Mouse (Mus musculus): ENCODE measurements around the gene Cacna1b.

The Cacna1b gene

DNA sequence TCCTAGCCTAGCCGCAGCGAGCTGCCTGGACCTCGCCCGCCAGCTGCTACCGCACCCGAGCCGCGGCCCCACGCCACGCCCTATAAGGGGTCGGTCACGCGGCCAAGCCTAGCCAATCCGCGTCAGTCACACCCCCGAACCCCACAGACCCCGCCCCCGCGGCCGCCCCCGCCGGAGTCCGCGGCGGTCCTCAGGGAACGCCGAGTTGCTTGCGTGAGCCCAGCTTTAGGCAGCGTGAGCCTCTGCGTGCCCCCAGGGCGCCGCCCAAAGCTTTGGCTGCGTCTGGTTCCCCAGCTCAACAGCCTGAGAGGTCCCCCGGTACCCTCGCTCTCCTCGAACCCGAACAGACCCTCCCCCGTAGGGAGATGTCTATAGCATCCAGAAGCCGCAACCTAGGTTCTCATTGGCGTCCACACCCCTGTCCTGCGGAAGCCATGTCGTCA is at the start of gene Cacna1b:
Cacna1b (minus strand) TSS at position 38 of the 443 bp plus-strand sequence.
- peak; percentile 61 for DNase-seq

DNA sequence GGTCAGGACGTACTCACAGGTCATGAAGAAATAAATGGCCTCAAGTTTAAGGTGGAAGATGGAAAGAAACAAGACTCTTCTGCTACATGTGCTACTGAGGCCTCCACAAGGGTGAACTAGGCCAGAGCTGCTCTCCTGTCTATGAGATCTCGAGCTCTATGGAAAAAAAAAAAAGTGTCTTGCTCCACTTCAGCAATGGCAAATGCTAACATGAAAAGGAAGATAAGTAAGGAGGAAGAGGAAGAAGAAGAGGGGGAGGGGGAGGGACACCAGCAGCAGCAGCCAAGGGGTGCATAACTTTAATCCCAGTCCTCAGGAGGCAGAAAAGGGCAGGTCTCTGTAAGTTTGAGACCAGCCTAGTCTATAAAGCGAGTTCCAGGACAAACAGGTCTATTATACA is 46.8 kb upstream of the Cacna1b start:
- no peak for DNase-seq

DNA sequence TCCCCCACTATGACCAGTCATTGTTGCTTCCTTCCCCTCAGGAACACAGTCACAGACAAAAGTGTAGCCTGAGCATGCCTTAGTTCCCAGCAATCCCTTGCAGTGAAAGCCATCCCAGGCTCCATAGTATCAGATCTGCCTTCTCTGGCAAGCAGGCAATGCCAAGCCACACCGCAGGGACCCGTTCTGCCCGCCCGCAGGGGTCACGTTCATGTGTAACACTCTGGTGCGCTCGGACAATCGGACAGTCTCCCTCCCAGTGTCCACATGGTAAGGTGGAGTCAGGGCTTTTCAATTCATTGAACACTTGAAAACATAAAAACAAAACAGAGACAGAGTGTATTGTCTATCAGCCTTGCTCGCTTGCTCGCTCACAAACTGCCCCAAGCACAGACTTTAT is 44.7 kb upstream of the Cacna1b start:
- DNase-seq = no peak

DNA sequence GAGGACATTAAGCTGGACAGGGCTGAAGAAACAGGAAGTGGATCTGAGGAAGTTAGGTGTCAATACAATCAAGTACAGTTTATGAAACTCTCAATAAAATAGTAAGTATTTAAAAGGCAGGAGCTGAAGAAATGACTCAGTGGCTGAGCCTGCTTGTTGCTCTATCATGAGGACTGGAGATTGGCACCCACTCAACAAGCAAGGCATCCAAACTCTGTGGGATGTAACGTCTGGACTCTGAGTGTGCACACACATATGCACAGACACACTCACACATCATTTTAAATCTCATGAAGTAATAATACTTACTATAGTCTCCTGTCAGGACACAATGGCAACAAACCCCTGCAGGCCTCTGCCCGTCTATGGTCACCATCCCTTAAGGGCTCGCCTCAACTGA is 44.1 kb upstream of the Cacna1b start:
- no peak for DNase-seq

DNA sequence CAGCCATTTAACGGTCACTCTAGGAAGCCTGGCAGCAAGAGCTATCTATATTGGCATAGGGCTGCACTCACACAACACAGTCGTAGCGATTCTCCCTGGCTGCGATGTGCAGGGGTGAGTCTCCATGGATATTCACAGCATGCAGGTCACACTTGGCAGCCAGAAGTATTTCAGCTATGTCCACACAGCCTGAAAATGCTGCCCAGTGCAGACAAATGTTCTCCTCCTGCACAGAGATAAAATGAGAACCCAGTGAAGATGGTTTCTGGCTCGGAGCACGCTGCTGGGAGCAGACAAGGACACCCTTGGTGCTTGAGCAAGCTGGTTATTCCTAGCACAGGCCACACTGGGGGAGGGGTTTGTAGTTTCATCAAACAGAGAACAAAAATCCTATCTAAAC is 43.2 kb upstream of the Cacna1b start:
- DNase-seq = no peak

DNA sequence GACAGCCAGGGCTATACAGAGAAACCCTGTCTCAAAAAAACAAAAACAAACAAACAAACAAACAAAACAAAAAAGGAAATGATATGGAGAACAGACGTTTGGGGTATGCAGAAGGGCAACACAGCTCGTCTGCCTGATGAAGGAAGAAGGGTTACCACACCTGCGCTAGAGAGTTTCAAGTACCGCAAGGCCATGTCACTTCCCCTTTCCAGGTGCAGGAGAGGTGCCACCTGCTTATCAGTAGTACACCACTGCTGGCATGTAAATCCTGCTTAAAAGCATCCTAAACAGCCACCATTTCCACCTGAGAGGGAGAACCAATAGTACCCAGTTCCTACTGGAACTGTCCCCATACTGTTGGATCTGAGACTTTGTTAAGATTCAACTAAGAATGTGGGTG is 42.7 kb upstream of the Cacna1b start:
- no peak for DNase-seq

DNA sequence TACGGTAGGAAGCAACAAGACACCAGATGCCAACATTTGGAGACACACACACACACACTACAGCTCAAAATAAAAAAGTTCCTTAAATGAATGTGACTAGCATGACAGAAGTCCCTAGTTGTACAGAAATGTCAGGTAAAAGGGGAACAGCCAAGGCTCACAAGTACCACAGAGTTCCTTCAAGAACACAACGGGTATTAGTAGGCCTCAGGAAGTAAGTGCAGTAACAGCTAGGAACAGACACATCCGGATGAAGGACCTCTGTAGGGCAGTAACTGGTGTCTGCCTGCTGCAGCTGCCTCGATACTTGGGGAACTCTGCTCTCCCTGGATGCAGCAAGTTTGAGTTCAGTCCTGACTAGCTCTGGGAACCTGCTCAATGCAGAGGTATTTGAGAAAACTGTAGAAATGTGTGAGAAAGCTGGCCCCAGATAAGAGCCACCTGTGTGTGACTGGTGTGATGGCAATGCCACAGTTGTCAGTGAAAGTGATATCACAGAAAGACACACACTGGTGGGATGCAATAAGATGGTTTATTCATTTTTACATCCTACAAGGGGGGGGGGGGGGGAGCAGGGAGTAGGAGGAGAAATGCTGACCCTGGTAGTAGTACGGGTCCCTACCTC is 34.0 kb upstream of the Cacna1b start:
- no peak for DNase-seq

DNA sequence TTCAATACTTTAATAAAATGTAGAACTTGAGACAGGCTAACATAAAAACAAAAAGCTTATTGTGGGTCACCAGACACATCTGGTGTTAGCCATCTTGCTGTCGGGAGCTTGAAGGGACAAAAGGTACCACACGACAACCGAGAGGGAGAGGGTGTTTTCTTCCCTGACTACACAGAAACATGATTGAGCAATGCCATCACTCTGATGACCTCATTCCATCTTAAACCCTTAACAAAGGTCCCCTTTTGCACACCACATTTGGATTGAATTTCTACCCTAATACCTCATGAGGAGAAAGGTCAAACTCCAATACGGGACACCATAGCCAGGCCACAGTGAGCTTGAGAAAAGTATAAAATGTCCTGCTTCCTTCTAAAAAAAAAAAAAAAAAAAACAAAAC is 24.3 kb upstream of the Cacna1b start:
- DNase-seq = no peak

DNA sequence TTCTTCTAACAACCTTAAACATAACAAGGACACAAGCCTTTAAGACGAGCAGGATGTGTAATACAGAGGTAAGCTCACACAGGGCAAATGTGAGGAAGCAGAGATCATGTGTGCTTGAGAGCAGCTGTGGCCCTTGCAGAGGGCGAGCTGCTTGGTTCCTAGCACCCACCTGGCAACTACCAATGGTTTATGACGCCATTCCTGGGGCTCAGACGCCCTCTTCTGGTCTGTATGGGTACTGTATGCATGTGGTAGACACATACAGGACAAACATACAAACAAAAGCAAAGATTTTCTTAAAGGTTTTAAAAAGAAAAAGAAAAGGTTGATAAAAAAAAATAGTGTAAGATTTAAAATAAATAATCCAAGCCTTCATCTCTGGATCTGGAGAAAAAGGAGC is 18.3 kb upstream of the Cacna1b start:
- no peak for DNase-seq

DNA sequence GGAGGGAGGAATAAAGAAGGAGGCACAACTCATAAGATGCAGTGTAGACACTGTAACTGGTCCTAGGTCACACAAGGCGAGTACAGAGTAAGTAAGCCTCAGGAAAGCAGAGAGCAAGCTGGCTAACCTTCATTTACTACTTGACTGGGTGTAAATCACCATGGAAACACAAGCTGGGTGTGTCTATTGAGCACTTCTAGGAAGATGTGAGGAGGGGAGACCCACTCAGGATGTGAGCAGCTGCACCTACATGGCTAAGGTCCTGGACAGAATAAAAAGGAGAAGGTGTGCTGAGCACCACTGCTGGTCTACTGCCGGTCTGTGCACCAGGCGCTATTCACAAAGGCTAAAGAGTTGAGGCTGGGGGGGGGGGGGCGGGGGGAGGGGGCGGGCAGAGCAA is 13.9 kb upstream of the Cacna1b start:
- no peak for DNase-seq

DNA sequence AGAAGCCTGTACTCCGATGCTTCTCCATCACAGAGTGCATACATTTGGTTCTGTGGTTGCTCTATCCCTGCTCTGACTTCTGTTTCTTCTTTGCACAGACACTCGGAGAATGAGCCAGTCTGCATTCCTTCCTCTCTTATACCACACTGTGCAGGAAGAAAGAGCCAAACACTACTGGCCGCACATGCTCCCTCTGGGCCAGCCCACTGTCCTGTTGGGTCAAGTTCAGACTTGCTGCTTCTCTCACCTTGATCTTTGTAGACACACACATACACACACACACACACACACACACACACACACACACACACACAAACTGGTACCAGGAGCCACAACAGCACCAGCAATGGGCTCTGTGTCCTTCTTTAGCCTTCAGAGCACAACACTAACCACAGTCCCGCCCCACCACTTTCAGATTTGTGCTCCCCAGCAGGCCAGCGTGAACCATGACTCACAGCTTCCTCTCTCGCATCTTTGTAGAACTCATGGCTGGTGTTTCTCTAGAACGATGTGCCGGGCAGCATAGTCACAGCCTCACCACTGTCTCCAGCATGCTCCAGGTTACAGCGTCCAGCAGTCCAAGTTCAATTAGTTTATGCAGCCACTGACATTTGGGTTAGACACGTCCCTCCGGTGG is 13.1 kb upstream of the Cacna1b start:
- no peak for DNase-seq

DNA sequence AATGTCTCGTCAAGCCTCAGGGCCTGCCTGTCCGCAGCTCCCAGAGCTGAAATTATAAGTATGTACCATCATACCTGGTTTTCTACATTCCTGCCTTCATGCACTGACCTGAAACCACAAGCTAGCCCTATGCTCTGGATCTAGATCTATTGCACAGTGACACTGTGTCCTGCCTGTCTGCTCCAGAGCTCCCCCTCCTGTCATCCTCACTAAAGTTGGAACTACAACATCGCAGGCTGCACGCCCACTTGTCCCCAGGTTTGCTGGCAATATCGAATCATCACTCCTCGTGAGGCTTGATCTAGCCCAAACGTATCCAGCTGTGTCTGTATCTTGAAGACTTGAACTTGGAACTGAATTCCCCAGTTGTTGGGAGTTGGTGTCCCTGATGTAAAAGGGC is 11.9 kb upstream of the Cacna1b start:
- DNase-seq = no peak

DNA sequence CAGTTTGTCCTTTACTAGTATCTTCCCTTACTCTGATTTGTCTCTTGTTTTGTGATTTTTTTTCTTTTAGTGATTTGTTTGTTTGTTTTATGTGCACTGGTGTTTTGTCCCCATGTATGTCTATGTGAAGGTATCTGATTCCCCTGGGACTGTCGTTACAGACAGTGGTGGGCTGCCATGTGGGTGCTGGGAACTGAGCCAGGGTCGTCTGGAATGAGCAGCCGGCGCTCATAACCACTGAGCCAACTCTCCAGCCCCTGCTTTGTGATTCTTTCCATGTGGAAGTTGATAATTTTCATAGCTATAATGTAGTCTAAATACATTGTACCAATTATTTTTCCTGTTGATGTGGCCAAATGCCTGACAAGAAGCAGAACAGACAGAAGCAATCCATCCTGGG is 7.9 kb upstream of the Cacna1b start:
- DNase-seq = no peak

DNA sequence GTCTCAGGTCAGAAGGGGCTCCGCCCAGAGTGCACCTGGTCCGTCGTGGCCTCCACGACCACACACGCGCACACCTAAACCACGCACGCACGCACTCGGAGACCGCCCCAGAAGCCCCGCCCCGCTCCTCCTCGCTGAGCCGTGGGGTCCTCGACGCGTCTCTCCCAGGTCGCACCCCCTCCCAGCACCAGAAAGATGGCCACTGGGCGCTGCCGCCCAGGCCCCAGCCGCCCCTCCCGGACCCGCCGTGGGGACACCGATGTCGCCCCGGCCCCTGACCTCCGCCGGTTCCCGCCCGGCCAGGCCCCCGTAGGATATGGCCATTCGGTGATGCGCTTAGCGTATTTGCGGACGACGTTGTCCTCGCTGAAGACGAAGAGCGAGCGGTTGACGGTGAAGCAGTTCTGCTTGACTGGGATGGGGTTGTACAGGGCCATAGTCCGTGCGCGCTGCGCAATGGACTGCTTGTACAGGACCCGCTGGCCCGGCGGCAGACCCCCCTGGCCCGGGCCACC is 449 bp downstream of the Cacna1b start:
- no peak for DNase-seq

DNA sequence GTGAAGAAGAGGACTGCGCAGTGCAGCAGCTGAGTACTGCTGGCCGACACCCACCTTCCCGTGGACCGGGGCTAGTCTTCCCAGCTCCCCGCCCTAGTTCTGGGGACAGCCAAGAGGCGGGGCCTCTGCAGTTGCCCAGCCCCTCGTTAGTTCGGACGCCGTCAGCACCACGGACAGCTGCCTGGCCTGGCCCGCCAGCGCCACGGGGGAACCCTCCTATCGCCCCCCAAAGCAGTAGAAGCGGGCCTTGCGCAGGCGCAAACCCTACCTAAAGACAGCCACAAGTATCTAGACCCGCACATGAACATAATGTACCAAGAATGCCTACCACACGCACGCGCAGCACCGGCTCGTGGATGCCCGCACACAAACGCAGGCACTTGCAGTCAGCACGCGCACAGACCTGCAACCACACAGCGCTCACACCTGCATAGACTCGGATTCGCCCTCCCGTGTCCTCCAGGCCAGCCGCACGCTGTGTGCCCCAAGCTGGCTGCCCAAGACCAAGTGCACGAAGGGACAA is 968 bp downstream of the Cacna1b start:
- peak; percentile 71 for DNase-seq

DNA sequence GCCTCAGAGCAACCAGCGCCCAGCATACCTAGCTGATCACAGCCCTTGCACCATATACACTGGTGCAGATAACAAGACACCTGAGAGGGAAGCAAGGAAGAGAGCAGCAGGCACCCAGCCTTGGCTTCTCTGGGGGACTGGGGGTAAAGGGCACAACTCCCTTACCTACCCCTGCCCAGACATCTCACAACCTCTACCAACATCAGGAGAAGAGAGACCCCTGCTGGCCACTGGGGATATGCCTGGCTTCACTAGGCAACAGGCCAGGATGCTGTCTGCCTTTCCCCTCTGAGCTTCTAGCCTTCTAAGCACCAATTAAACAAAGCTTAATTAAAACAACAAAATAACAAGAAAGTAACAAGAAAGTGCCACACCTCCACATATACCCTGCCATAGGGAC is 7.7 kb downstream of the Cacna1b start:
- DNase-seq = peak; percentile 83

DNA sequence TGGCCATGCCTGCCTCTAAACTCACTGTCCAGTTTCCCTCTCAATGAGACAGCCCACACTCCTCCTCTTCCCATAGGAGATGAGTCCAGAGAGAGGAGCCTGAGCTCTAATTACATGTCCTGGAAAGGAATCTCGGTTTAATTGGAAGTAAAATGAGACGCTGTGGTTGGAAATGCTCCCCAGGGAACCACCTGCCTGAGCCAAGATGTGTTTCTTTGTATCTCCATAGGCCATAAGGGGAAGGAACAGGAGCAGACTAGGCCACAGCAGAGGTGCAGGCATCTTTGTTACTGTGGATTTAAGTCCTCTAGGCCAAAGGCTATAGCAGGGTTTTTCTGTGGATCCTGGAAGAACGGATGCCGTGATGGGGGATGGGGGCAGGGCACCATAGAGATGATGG is 10.4 kb downstream of the Cacna1b start:
- DNase-seq = no peak

DNA sequence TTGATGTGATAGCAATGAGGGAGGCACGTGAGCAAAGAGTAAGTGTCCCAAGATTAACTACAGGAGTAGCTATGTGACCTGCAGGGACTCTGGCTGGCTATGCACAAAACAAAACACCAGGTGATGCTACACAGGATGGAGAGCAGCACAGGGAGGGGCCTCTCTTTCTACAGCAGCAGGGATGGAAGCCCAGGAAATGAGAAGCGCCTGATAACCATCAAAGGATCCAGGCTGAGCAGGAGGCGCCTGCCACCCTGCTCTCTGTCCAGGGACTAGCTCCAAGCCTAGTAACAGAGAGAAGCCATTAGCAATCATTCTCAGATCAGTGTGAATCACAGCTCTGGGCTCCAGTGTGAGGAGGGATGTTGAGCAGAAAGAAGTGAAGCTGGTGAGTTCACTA is 12.9 kb downstream of the Cacna1b start:
- DNase-seq = peak; percentile 43

DNA sequence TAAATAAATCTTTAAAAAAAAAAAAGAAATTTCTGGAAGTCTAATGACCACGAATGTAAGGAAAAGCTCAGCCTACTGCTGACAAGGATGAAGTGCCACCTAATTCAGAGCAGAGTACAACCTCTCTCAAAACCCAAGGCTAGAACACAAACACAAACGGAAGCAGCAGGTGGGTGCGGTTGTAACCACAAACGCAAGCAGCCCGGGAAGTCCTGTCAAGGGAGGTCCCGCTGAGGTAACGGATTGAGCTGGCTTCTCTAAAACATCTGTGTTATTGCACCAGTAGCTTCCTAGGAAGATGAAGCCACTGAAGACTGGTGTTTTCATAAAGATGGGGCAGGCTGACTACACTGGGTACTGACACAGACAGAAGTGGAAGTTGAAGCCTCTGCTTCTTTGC is 15.1 kb downstream of the Cacna1b start:
- DNase-seq = peak; percentile 82

DNA sequence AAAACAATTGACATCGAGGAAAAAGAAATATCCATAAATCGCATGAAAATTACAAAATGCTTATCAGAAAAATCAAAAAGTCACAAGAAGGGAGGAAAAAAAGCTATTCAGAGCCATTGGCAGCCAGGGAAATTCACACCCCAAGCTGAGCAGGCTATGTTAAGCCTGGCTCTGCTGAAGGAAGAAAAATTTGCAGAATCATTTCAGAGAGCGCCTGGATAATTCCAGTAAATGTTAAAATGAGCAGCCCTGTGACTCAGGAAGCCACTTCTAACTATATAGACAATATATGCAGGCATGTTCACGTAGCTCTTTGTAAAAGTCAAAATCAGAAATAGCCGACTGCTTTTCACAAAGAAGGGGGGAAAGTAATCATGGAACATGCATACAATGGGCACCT is 23.3 kb downstream of the Cacna1b start:
- no peak for DNase-seq

DNA sequence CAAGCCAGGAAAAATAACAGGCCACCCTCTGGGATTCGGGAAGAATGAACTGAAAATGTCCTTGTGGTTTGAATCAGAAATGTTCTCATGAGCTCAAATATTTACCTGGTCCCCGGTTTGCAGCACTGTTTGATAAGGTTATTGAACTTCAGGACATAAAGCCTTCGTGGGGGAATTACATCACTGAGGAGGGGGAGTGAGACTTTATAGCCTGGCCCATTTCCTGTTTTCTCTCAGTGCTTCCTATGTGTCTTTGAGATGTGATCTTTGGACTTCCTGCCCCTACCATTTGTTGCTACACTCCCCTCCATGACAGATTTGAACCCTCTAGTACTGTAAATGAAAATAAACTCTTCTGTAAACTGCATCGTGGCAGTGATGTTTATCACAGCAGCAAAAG is 29.8 kb downstream of the Cacna1b start:
- no peak for DNase-seq

DNA sequence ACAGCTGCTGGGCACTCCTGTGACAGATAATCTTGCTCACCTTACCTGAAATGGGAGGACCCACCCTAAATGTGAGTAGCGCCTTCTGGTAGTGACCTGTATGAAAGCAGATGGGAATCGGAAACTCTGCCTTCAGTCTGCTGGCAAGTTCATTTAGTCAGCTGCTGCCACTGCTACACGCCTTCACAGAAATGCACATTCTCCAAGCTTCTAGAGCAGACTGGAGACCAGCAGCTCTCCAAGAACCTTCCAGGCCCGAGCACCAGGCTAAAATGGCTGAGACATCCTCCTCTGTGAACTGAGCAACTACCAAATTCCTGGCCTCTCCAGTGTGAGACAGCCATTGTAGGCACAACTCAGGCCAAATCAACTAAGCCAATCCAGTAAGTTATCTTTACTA is 37.1 kb downstream of the Cacna1b start:
- no peak for DNase-seq

DNA sequence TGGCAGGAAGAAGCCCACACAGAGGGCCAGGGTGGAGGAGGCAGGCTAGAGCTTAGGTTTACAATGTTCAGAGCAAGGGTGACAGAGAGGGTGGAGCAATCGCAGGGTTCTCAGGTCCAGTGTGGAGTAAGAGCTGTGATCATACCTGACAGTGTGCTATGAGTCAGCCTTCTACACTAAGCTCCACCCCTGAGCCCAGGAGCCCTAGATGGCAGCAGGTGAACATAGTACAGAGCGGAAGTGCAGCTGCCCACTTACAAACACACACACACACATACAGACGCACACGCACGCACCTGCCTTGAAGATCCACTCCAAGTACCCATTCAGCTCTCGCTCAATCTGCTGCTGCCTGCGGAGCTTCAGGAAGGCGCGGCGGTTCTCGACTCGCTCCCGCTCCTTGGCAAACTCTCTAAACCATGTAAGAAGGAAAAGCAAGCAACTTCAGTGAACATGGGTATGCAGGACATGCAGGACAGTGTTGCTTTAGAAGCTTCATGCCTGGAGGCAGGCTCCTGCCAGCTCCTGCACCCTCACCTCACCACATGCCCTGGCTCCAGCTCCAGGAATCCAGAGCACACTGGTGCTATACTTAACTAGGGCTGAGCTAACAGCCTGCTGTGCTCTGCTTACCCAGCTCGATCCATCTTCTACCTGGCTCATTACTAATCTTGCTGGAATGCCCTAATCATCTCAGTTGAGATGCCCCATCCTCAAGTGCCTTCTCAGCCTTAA is 43.1 kb downstream of the Cacna1b start:
- DNase-seq = no peak

DNA sequence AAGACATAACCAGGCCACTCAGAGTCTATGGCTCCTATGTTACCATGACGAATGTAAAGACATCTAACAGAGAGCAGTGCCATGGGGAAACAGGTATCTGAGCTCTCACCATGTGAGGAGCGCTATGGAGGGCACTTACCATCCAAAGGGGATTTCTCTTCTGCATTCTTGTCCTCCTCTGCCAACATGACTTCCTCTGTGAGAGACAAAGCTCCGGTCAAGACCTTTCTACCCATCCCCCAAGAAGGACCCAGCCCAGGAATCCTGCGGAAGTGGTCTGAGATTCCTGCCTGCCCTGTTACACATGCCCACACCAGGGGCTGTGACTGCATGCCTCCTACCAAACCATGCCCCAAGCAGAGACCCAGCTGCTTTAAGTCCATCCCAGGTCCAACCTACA is 44.0 kb downstream of the Cacna1b start:
- no peak for DNase-seq

Measured in thymus, postnatal 25 days (tissue).